Mouse (Mus musculus) forebrain, embryonic 10.5 days (tissue): ENCODE measurements around the gene Sec22c. TPM values are rescaled to one million over a fixed set of nuclear protein-coding genes. Genes with fewer than 3 reads are reported as not detected.

Source experiments
- DNase-seq: peaks from one replicate; pipeline ENCODE4 v3.0.0-alpha.2; 2017; ENCODE audit warnings: low spot score; ENCODE audit errors: extremely low spot score
- H3K27ac ChIP-seq: fragments of 300-500 bp; sonication (generic); 2 replicates; pipeline ENCODE4 v1.5.1; 2016; ENCODE audit warnings: mild to moderate bottlenecking
- H3K27me3 ChIP-seq: fragments of 300-500 bp; sonication (generic); 2 replicates; pipeline ENCODE4 v1.6.1; 2016; ENCODE audit warnings: mild to moderate bottlenecking; ENCODE audit not compliant: poor library complexity, severe bottlenecking
- H3K36me3 ChIP-seq: fragments of 300-500 bp; sonication (generic); replicated peaks from 2 replicates; pipeline ENCODE4 v1.6.1; 2016; ENCODE audit warnings: mild to moderate bottlenecking, moderate library complexity
- H3K4me1 ChIP-seq: fragments of 300-500 bp; sonication (generic); 2 replicates; pipeline ENCODE4 v1.6.1; 2016
- H3K4me3 ChIP-seq: fragments of 300-500 bp; sonication (generic); 2 replicates; pipeline ENCODE4 v1.5.1; 2016; ENCODE audit warnings: mild to moderate bottlenecking, moderate library complexity
- H3K9me3 ChIP-seq: fragments of 300-500 bp; sonication (generic); 2 replicates; pipeline ENCODE4 v1.6.1; 2016; ENCODE audit warnings: mild to moderate bottlenecking, moderate library complexity
- WGBS: fragments of 180-500 bp; shearing (Covaris S2); methylation state at CpG from one replicate; pipeline ENCODE4 v1.1.7; 2016; 5-methylcytosine and 5-hydroxymethylcytosine counted together
- polyA plus RNA-seq: library from polyadenylated mRNA; unstranded; fragments of >200 nt; fragmentation: Nextera tagmentation; extraction: Ambion mirVana; gene quantifications from 2 replicates; pipeline ENCODE4 v1.2.1, GENCODE M21; 2016

The Sec22c gene
- 15.3 and 18.6 TPM in 2 replicates for polyA plus RNA-seq

- WGBS, result under 1% methylated on average over 69 of the region's 69 CpGs
- peak; percentile 93 for DNase-seq
- Histone ChIP-seq H3K4me3 (peak within 1 kb of the TSS; percentile 86), H3K4me1 (peaks cover 34% of the 10 kb centered on the region), H3K36me3 (peaks cover 6% of the 10 kb centered on the region), H3K27me3 (no peaks in the 10 kb centered on the region), H3K27ac (peak within 1 kb of the TSS; percentile 96), H3K9me3 (no peaks in the 10 kb centered on the region)
Observed at GRCm38 (mm10) chr9:121704646-121705625, at the start of gene Sec22c. Gene Sec22c (minus strand): TSS chr9:121705490.

- WGBS, result 90% methylated on average over 3 of the region's 3 CpGs
- DNase-seq, result no peak
- H3K4me3 ChIP-seq, result no peak overlapping the region
- peaks cover 74% of the 10 kb centered on the region for H3K36me3 ChIP-seq
- peaks cover 22% of the 10 kb centered on the region for H3K4me1 ChIP-seq
- H3K9me3 ChIP-seq, result no peaks in the 10 kb centered on the region
- 0 out of 2 replicates have a peak, but pooled peaks cover 4% of the 10 kb centered on the region for H3K27me3 ChIP-seq
- H3K27ac ChIP-seq, result no peak overlapping the region
Observed at GRCm38 (mm10) chr9:121754624-121755023, 49.3 kb upstream of the Sec22c start.

- Histone ChIP-seq H3K27me3 (no peaks in the 10 kb centered on the region), H3K4me1 (peaks cover 5% of the 10 kb centered on the region), H3K4me3 (no peak overlapping the region), H3K36me3 (peaks cover 93% of the 10 kb centered on the region), H3K27ac (no peak overlapping the region), H3K9me3 (no peaks in the 10 kb centered on the region)
- DNase-seq, result no peak
- 94% methylated on average over 9 of the region's 9 CpGs for WGBS
Observed at GRCm38 (mm10) chr9:121752774-121753173, 47.5 kb upstream of the Sec22c start.

- Histone ChIP-seq H3K36me3 (peaks cover 96% of the 10 kb centered on the region), H3K27me3 (no peaks in the 10 kb centered on the region)
- DNase-seq, result no peak
Observed at GRCm38 (mm10) chr9:121744051-121744450, 38.8 kb upstream of the Sec22c start.

GRCm38 (mm10) chr9:121741168-121741567 lies 35.9 kb upstream of the Sec22c start:
- Histone ChIP-seq H3K4me3 (no peak overlapping the region), H3K27me3 (no peaks in the 10 kb centered on the region), H3K9me3 (no peaks in the 10 kb centered on the region), H3K4me1 (no peaks in the 10 kb centered on the region), H3K27ac (no peak overlapping the region), H3K36me3 (peaks cover 81% of the 10 kb centered on the region)
- DNase-seq, result no peak
- 94% methylated on average over 3 of the region's 3 CpGs for WGBS

More at GRCm38 (mm10) chr9:121744051-121744450, 38.8 kb upstream of the Sec22c start:
- no peaks in the 10 kb centered on the region for H3K4me1 ChIP-seq
- H3K9me3 ChIP-seq, result no peaks in the 10 kb centered on the region
- H3K27ac ChIP-seq, result no peak overlapping the region
- WGBS, result 90% methylated on average over 8 of the region's 8 CpGs
- no peak overlapping the region for H3K4me3 ChIP-seq

- Histone ChIP-seq H3K4me1 (no peaks in the 10 kb centered on the region), H3K27ac (no peak overlapping the region), H3K9me3 (no peaks in the 10 kb centered on the region), H3K4me3 (no peak overlapping the region), H3K36me3 (peaks cover 81% of the 10 kb centered on the region), H3K27me3 (no peaks in the 10 kb centered on the region)
- DNase-seq, result no peak
- WGBS, result 93% methylated on average over 6 of the region's 6 CpGs
Observed at GRCm38 (mm10) chr9:121740490-121740889, 35.2 kb upstream of the Sec22c start.

GRCm38 (mm10) chr9:121719347-121720331 lies 14.3 kb upstream of the Sec22c start:
- no peaks in the 10 kb centered on the region for H3K27me3 ChIP-seq
- under 1% methylated on average over 79 of the region's 87 CpGs for WGBS
- no peaks in the 10 kb centered on the region for H3K9me3 ChIP-seq
- peak overlapping the region; percentile 96 for H3K27ac ChIP-seq
- peaks cover 4% of the 10 kb centered on the region for H3K36me3 ChIP-seq
- peaks cover 24% of the 10 kb centered on the region for H3K4me1 ChIP-seq
- DNase-seq, result peak; percentile 47
- peak overlapping the region; percentile 96 for H3K4me3 ChIP-seq

GRCm38 (mm10) chr9:121718792-121719318 lies 13.6 kb upstream of the Sec22c start, which contains the start of gene Nktr:
Gene Nktr (plus strand): TSS chr9:121719169.
- H3K36me3 ChIP-seq, result peaks cover 4% of the 10 kb centered on the region
- peaks cover 24% of the 10 kb centered on the region for H3K4me1 ChIP-seq
- H3K4me3 ChIP-seq, result peak within 1 kb of the TSS; percentile 96
- H3K27me3 ChIP-seq, result no peaks in the 10 kb centered on the region
- DNase-seq, result peak; percentile 96
- peak within 1 kb of the TSS; percentile 96 for H3K27ac ChIP-seq
- WGBS, result under 1% methylated on average over 61 of the region's 61 CpGs
- no peaks in the 10 kb centered on the region for H3K9me3 ChIP-seq

- Histone ChIP-seq H3K9me3 (no peaks in the 10 kb centered on the region), H3K4me1 (peaks cover 24% of the 10 kb centered on the region), H3K27ac (peak overlapping the region; percentile 96), H3K36me3 (peaks cover 10% of the 10 kb centered on the region), H3K27me3 (no peaks in the 10 kb centered on the region), H3K4me3 (peak overlapping the region; percentile 96)
- 67% methylated on average over 15 of the region's 15 CpGs for WGBS
- no peak for DNase-seq
Observed at GRCm38 (mm10) chr9:121718070-121718705, 12.9 kb upstream of the Sec22c start.

GRCm38 (mm10) chr9:121717048-121717447 lies 11.8 kb upstream of the Sec22c start:
- 88% methylated on average over 2 of the region's 2 CpGs for WGBS
- peaks cover 24% of the 10 kb centered on the region for H3K4me1 ChIP-seq
- no peak for DNase-seq
- peaks cover 21% of the 10 kb centered on the region for H3K36me3 ChIP-seq
- H3K9me3 ChIP-seq, result no peaks in the 10 kb centered on the region
- H3K27me3 ChIP-seq, result no peaks in the 10 kb centered on the region
- H3K4me3 ChIP-seq, result no peak overlapping the region
- H3K27ac ChIP-seq, result no peak overlapping the region

- peak overlapping the region; percentile 94 for H3K4me3 ChIP-seq
- H3K36me3 ChIP-seq, result peaks cover 17% of the 10 kb centered on the region
- peak overlapping the region; percentile 90 for H3K27ac ChIP-seq
- WGBS, result under 1% methylated on average over 18 of the region's 18 CpGs
- peaks cover 26% of the 10 kb centered on the region for H3K4me1 ChIP-seq
- H3K27me3 ChIP-seq, result no peaks in the 10 kb centered on the region
- no peak for DNase-seq
- H3K9me3 ChIP-seq, result no peaks in the 10 kb centered on the region
Observed at GRCm38 (mm10) chr9:121710584-121710975, 5.3 kb upstream of the Sec22c start.
